Mouse (Mus musculus): ENCODE results near the gene Gm29735. TPM values are rescaled to one million over a fixed set of nuclear protein-coding genes. Genes with fewer than 3 reads are reported as not detected.
"Not testable (repeated sequence)": the region's sequence is repeated elsewhere in the genome, so short reads cannot be mapped to it uniquely, and the experiment has no call there.

Gene Gm29735
- polyA plus RNA-seq, 1 experiment from 2014 or later = not detected

DNA sequence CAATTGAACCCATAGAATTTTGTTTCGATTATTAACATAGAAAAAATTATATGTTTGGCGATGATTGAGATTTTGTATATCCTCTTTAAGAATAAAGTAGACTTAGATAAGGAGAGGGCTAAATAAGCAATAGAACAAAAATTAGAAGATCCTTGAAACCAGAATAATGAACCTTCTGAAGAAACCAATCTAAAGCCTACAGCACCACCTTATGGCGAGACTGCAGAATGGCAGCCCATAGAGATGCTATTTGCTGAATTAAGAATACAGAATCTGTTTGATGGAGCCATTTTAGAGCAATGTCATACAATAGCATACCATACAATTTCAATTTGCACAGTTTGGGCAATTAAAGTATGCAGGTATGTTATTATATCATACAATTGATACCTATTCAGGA lies 12.9 kb upstream of the Gm29735 start:
- H3K36me3 ChIP-seq (ENCODE audit: control insufficient read depth, insufficient read depth, low read length) = no peaks in the 10 kb centered on the region
- no peak overlapping the region for H3K27ac ChIP-seq (ENCODE audit: low read depth, low read length)
- no peaks in the 10 kb centered on the region for H3K4me1 ChIP-seq (ENCODE audit: control insufficient read depth, insufficient read depth, low read length)
- H3K9ac ChIP-seq (ENCODE audit: low read depth, low read length) = no peak overlapping the region
- no peaks in the 10 kb centered on the region for H3K9me3 ChIP-seq (replicated peaks; ENCODE audit: control insufficient read depth, low read length)
- no peak overlapping the region for H3K4me2 ChIP-seq
- H3K27me3 ChIP-seq (ENCODE audit: control insufficient read depth, insufficient read depth, low read length) = no peaks in the 10 kb centered on the region
- no peak overlapping the region for H3K4me3 ChIP-seq (ENCODE audit: low read depth, low read length)
- ATAC-seq (replicated peaks; ENCODE audit: insufficient number of reproducible peaks, low FRiP score, low TSS enrichment) = no peak
- 42% methylated on average over 3 of the region's 3 CpGs for WGBS (ENCODE audit: insufficient replicate concordance)

DNA sequence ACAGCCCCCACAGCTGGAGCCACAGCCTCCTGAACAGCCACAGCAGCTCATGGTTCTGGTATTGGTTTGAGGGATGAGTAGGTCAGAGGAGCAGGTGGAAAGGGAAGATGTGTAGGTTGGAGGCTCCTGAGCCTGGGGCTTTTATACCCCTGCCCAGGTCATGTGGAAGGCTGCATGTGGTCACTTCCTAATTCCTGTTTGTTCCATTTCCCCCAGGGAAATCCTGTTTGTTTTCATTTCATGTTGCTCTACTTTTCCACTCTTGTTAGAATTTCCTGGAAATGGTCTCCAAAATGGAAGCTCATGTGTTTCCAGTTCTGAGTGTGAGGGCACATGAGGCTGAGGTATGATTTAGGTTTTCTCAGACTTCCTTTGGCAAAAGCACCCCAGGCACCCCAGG lies 8.7 kb upstream of the Gm29735 start, which contains the start of gene Gm4553:
Gene Gm4553 (minus strand): TSS at position 101 of the 400 bp plus-strand sequence.
- H3K4me2 ChIP-seq; H3K27ac ChIP-seq (ENCODE audit: low read depth, low read length); H3K4me1 ChIP-seq (ENCODE audit: control insufficient read depth, insufficient read depth, low read length); H3K36me3 ChIP-seq (ENCODE audit: control insufficient read depth, insufficient read depth, low read length); ATAC-seq (replicated peaks; ENCODE audit: insufficient number of reproducible peaks, low FRiP score, low TSS enrichment); H3K9ac ChIP-seq (ENCODE audit: low read depth, low read length); H3K4me3 ChIP-seq (ENCODE audit: low read depth, low read length); H3K9me3 ChIP-seq (replicated peaks; ENCODE audit: control insufficient read depth, low read length); H3K27me3 ChIP-seq (ENCODE audit: control insufficient read depth, insufficient read depth, low read length): not testable (repeated sequence)

DNA sequence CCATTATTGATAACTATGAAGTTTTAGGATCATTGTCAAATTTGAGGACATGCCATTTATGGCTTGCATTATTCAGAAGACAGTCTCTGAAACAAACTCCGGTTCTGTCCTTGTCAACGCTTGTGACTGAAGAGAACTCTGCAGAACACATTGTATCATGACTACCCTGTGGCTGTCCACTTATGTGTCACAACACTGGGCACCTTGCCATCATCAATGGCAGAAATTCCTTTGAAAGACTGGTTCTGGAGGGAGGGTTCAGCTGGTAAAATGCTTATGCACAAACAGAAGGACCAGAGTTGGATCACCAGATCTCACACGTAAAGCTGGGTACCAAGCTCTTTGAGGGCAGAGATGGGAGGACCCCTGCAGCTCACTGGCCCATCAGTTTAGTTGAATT lies 2.5 kb upstream of the Gm29735 start:
- ATAC-seq (replicated peaks; ENCODE audit: insufficient number of reproducible peaks, low FRiP score, low TSS enrichment) = no peak
- Histone ChIP-seq H3K4me3 (ENCODE audit: low read depth, low read length) (no peak overlapping the region), H3K9ac (ENCODE audit: low read depth, low read length) (no peak overlapping the region), H3K4me1 (ENCODE audit: control insufficient read depth, insufficient read depth, low read length) (no peaks in the 10 kb centered on the region), H3K4me2 (no peak overlapping the region), H3K27ac (ENCODE audit: low read depth, low read length) (no peak overlapping the region), H3K27me3 (ENCODE audit: control insufficient read depth, insufficient read depth, low read length) (0 out of 2 replicates have a peak, but pooled peaks cover 2% of the 10 kb centered on the region), H3K36me3 (ENCODE audit: control insufficient read depth, insufficient read depth, low read length) (no peaks in the 10 kb centered on the region), H3K9me3 (replicated peaks; ENCODE audit: control insufficient read depth, low read length) (no peaks in the 10 kb centered on the region)
- WGBS (ENCODE audit: insufficient replicate concordance) = 85% methylated on average over 3 of the region's 3 CpGs

DNA sequence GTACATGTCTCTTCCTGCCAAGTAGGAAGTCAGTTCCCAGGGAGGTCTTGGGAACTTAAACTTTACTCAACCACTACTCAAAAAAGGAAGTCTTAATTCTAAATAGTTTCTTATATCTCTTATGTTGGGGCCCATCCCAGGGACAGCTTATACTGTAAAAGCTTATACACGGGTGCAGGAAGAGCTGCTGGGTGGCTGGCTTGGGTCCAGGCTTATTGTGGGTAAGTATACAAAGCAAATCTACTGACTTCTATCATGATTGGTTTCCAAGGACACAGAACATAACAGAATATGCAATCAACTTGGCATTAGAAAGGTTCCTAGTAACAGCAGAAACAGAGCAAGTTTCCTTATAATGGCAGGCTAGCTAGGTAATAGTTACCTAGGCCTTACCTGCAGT lies 1.6 kb downstream of the Gm29735 start:
- no peak overlapping the region for H3K27ac ChIP-seq (ENCODE audit: low read depth, low read length)
- H3K9me3 ChIP-seq (replicated peaks; ENCODE audit: control insufficient read depth, low read length) = no peaks in the 10 kb centered on the region
- no peak overlapping the region for H3K4me3 ChIP-seq (ENCODE audit: low read depth, low read length)
- ATAC-seq (replicated peaks; ENCODE audit: insufficient number of reproducible peaks, low FRiP score, low TSS enrichment) = no peak
- H3K4me1 ChIP-seq (ENCODE audit: control insufficient read depth, insufficient read depth, low read length) = no peaks in the 10 kb centered on the region
- WGBS (ENCODE audit: insufficient replicate concordance) = 76% methylated on average over 1 of the region's 1 CpGs
- H3K4me2 ChIP-seq = no peak overlapping the region
- no peaks in the 10 kb centered on the region for H3K36me3 ChIP-seq (ENCODE audit: control insufficient read depth, insufficient read depth, low read length)
- H3K27me3 ChIP-seq (ENCODE audit: control insufficient read depth, insufficient read depth, low read length) = 0 out of 2 replicates have a peak, but pooled peaks cover under 1% of the 10 kb centered on the region
- no peak overlapping the region for H3K9ac ChIP-seq (ENCODE audit: low read depth, low read length)

DNA sequence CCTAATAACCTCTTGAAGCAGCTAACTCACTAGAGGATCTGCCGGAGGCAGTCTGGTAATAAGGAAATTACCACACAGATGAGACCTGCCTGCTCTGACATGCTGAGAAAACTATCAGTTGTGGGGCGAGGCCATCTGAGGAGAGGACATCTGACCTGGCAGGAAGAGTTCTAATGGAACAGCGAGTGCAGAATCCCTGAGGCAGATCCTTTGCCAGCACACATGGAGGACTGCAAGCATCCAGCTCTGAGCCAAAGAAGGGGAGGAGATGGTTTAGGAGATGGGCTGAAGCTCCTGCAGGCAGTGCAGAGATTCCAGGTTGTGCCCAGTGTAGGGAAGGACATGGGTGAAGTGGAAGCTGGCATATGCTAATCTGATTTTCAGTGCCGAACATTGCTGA lies 4.7 kb downstream of the Gm29735 start:
- Histone ChIP-seq H3K9ac (ENCODE audit: low read depth, low read length) (no peak overlapping the region), H3K27ac (ENCODE audit: low read depth, low read length) (no peak overlapping the region), H3K9me3 (replicated peaks; ENCODE audit: control insufficient read depth, low read length) (no peaks in the 10 kb centered on the region), H3K36me3 (ENCODE audit: control insufficient read depth, insufficient read depth, low read length) (no peaks in the 10 kb centered on the region), H3K27me3 (ENCODE audit: control insufficient read depth, insufficient read depth, low read length) (no peaks in the 10 kb centered on the region), H3K4me1 (ENCODE audit: control insufficient read depth, insufficient read depth, low read length) (no peaks in the 10 kb centered on the region), H3K4me3 (ENCODE audit: low read depth, low read length) (no peak overlapping the region), H3K4me2 (no peak overlapping the region)
- ATAC-seq (replicated peaks; ENCODE audit: insufficient number of reproducible peaks, low FRiP score, low TSS enrichment) = no peak
- 68% methylated on average over 4 of the region's 4 CpGs for WGBS (ENCODE audit: insufficient replicate concordance)

DNA sequence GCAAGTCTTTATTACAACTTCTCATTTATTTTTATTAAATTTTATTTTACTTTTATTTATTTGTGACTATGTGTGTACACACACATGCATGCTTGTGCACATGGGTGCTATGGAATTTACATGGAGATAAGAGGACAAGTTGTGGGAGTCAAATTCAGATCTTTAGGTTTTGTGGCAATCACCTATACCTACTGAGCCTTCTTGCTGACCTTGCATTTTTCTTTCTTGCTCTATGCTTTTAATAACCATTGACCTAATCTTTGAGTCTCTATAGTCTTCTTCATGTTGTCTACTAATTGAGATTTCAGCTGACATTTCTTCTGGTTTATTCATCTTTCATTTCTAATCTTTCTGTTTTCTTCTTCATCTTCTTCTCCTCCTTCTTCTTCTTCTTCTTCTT lies 8.3 kb downstream of the Gm29735 start:
- H3K4me1 ChIP-seq (ENCODE audit: control insufficient read depth, insufficient read depth, low read length) = no peaks in the 10 kb centered on the region

DNA sequence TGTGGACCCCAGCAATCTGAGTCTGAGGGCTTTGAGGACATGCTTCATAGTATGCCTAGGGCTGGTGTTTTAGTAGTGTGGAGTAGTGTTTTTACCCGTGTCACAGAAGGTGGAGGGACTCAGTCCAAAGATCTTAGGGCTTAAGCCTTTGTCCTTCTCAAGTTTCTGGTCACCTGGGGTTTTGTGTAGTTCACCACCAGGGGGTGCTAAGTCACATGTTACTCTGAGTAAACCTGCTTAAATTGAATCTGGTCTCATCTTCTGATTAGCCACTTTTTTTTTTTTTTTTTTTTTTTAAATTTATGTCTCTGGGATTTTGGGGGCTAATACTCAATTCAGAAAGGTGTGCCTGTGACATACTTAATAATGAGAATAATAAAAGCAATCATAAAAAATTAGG lies 10.9 kb downstream of the Gm29735 start:
- Histone ChIP-seq H3K27me3 (ENCODE audit: control insufficient read depth, insufficient read depth, low read length) (no peaks in the 10 kb centered on the region; the same call in 1 of the 2 replicates), H3K27ac (ENCODE audit: low read depth, low read length) (no peak overlapping the region), H3K9me3 (replicated peaks; ENCODE audit: control insufficient read depth, low read length) (no peaks in the 10 kb centered on the region), H3K4me2 (no peak overlapping the region), H3K9ac (ENCODE audit: low read depth, low read length) (no peak overlapping the region), H3K4me1 (ENCODE audit: control insufficient read depth, insufficient read depth, low read length) (no peaks in the 10 kb centered on the region), H3K36me3 (ENCODE audit: control insufficient read depth, insufficient read depth, low read length) (no peaks in the 10 kb centered on the region), H3K4me3 (ENCODE audit: low read depth, low read length) (no peak overlapping the region)
- 7% methylated on average over 1 of the region's 1 CpGs for WGBS (ENCODE audit: insufficient replicate concordance)
- ATAC-seq (replicated peaks; ENCODE audit: insufficient number of reproducible peaks, low FRiP score, low TSS enrichment) = no peak

More for the DNA sequence above, 8.3 kb downstream of the Gm29735 start:
- Histone ChIP-seq H3K9ac (ENCODE audit: low read depth, low read length) (no peak overlapping the region), H3K9me3 (replicated peaks; ENCODE audit: control insufficient read depth, low read length) (no peaks in the 10 kb centered on the region), H3K27me3 (ENCODE audit: control insufficient read depth, insufficient read depth, low read length) (no peaks in the 10 kb centered on the region; the same call in 1 of the 2 replicates), H3K36me3 (ENCODE audit: control insufficient read depth, insufficient read depth, low read length) (no peaks in the 10 kb centered on the region), H3K4me3 (ENCODE audit: low read depth, low read length) (no peak overlapping the region), H3K4me2 (no peak overlapping the region), H3K27ac (ENCODE audit: low read depth, low read length) (no peak overlapping the region)
- no peak for ATAC-seq (replicated peaks; ENCODE audit: insufficient number of reproducible peaks, low FRiP score, low TSS enrichment)

DNA sequence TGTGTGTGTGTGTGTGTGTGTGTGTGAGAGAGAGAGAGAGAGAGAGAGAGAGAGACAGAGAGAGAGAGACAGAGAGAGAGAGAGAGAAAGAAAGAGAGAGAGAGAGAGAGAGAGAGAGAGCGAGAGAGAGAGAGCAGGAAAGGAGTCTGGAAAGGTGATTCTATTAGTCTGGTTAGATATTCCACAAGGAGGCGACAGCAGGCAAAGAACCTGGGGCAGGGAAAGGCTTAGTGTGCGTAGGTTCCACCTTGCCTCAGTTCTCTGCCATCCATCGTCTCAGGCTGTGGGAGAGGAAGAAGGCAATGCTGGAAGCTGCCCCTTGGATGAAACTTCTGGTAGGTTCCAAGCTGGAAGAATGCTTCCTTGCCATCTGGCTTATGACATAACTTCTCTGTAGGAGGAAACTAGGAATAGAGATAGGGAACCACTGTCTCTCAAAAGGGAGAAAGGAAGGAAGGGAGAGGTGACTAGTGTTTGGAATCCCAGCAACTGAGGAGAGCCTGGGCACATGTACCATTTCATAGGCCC lies 11.4 kb downstream of the Gm29735 start:
- 30% methylated on average over 4 of the region's 4 CpGs for WGBS (ENCODE audit: insufficient replicate concordance)
- no peak for ATAC-seq (replicated peaks; ENCODE audit: insufficient number of reproducible peaks, low FRiP score, low TSS enrichment)
- Histone ChIP-seq H3K4me3 (ENCODE audit: low read depth, low read length) (no peak overlapping the region), H3K27ac (ENCODE audit: low read depth, low read length) (no peak overlapping the region), H3K4me1 (ENCODE audit: control insufficient read depth, insufficient read depth, low read length) (no peaks in the 10 kb centered on the region), H3K27me3 (ENCODE audit: control insufficient read depth, insufficient read depth, low read length) (no peaks in the 10 kb centered on the region; the same call in 1 of the 2 replicates), H3K4me2 (no peak overlapping the region), H3K9ac (ENCODE audit: low read depth, low read length) (no peak overlapping the region), H3K9me3 (replicated peaks; ENCODE audit: control insufficient read depth, low read length) (no peaks in the 10 kb centered on the region), H3K36me3 (ENCODE audit: control insufficient read depth, insufficient read depth, low read length) (no peaks in the 10 kb centered on the region)

DNA sequence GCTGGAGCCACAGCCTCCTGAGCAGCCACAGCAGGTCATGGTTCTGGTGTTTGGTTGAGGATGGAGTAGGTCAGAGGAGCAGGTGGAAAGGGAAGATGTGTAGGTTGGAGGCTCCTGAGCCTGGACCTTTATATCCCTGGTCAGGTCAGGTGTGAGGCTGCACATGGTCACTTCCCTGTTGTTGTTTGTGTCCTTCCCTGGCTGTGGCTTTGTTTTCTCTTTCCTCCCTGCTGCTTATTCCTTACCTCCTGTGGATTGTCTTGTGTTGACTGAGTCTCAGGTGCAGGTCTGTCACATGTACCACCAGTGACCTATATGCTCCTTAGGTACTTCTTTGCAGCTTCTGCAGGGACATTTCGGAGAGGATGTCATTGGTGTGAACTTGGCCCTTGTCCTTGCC lies 12.4 kb downstream of the Gm29735 start, which contains the start of gene Gm45337:
Gene Gm45337 (minus strand): TSS at position 101 of the 400 bp plus-strand sequence.
- H3K4me2 ChIP-seq = no peak within 1 kb of the TSS
- H3K36me3 ChIP-seq (ENCODE audit: control insufficient read depth, insufficient read depth, low read length) = no peaks in the 10 kb centered on the region
- no peak within 1 kb of the TSS for H3K4me3 ChIP-seq (ENCODE audit: low read depth, low read length)
- H3K9me3 ChIP-seq (replicated peaks; ENCODE audit: control insufficient read depth, low read length) = no peaks in the 10 kb centered on the region
- no peaks in the 10 kb centered on the region for H3K4me1 ChIP-seq (ENCODE audit: control insufficient read depth, insufficient read depth, low read length)
- WGBS (ENCODE audit: insufficient replicate concordance) = 79% methylated on average over 1 of the region's 1 CpGs
- H3K9ac ChIP-seq (ENCODE audit: low read depth, low read length) = no peak within 1 kb of the TSS
- no peaks in the 10 kb centered on the region; the same call in 1 of the 2 replicates for H3K27me3 ChIP-seq (ENCODE audit: control insufficient read depth, insufficient read depth, low read length)
- H3K27ac ChIP-seq (ENCODE audit: low read depth, low read length) = no peak within 1 kb of the TSS
- no peak for ATAC-seq (replicated peaks; ENCODE audit: insufficient number of reproducible peaks, low FRiP score, low TSS enrichment)
